Mouse (Mus musculus) erythroblast, embryonic 14.5 days (primary cell): ENCODE measurements around the gene Smim20.

Experiments used
- GATA1 ChIP-seq: IDR thresholded peaks from 2 replicates; pipeline ENCODE4 v1.6.1; 2012; ENCODE audit warnings: low read length, inconsistent platforms, mixed read lengths
- TAL1 ChIP-seq: IDR thresholded peaks from 3 replicates; pipeline ENCODE4 v1.6.1; 2012; ENCODE audit warnings: low read length, inconsistent platforms, mixed read lengths

DNA sequence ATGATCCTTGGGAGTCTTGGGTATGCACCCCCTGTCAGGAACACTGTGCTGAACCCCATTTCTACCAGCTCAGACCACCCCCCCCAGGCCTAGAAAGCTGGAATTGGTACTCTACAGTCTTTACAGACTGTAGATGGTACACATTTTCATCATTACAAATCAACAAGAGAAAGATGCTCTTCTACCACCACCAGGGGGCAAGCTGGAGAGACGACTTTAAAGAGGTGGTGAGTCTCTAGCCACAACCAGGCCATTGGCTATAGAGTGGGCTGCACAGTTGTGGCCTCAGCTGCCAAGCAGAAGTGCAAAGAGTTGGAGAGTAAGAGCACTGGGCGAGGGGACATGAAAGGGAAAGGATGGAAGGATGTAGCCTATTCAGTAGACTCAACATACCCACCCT, 48.9 kb downstream of the Smim20 start:
- TF ChIP-seq TAL1, result no peak
- TF ChIP-seq GATA1, result no peak
